Mouse (Mus musculus) urinary bladder, postnatal 4 days (tissue): ENCODE results near the gene Vill.

Experiments
- DNase-seq, 2 experiments: peaks; one replicate each; pipeline ENCODE4 v3.0.0; 2021 to 2022; ENCODE audit warnings: low spot score in 2 of 2

Gene Vill

GRCm38 (mm10) chr9:119080040-119080675 is 27.6 kb downstream of the Vill start:
- DNase-seq = no peak

- no peak for DNase-seq
These were observed 29.5 kb downstream of the Vill start for GRCm38 (mm10) chr9:119082039-119082438.

- no peak for DNase-seq
These were observed 30.3 kb downstream of the Vill start for GRCm38 (mm10) chr9:119082656-119083430.

GRCm38 (mm10) chr9:119083966-119084365 is 31.4 kb downstream of the Vill start:
- no peak for DNase-seq

GRCm38 (mm10) chr9:119086451-119086850 is 33.9 kb downstream of the Vill start:
- DNase-seq = no peak

- no peak for DNase-seq
These were observed 34.7 kb downstream of the Vill start for GRCm38 (mm10) chr9:119087309-119087708.

- peak; percentile 93 to 96 for DNase-seq
These were observed 35.7 kb downstream of the Vill start for GRCm38 (mm10) chr9:119088148-119088801.

- no peak for DNase-seq
These were observed 36.9 kb downstream of the Vill start for GRCm38 (mm10) chr9:119089437-119089836.

- no peak for DNase-seq
These were observed 37.9 kb downstream of the Vill start for GRCm38 (mm10) chr9:119090462-119090861.

- no peak for DNase-seq
These were observed 39.2 kb downstream of the Vill start for GRCm38 (mm10) chr9:119091581-119092310.

GRCm38 (mm10) chr9:119092473-119093418 is 40.2 kb downstream of the Vill start:
- DNase-seq = no peak

GRCm38 (mm10) chr9:119093419-119094295 is 41.1 kb downstream of the Vill start, which contains the start of gene Plcd1:
Gene Plcd1 (minus strand): TSS chr9:119093502.
- peak; percentile 91 for DNase-seq

GRCm38 (mm10) chr9:119094462-119095109 is 42.0 kb downstream of the Vill start:
- no peak for DNase-seq

GRCm38 (mm10) chr9:119100177-119100898 is 47.8 kb downstream of the Vill start:
- no peak for DNase-seq

GRCm38 (mm10) chr9:119101992-119102782 is 49.6 kb downstream of the Vill start, which contains the start of gene Dlec1:
Gene Dlec1 (plus strand): TSS chr9:119102478.
- DNase-seq = peak in 1 of 2 experiments; percentile 51

- DNase-seq = no peak
These were observed 50.2 kb downstream of the Vill start for GRCm38 (mm10) chr9:119102783-119103113.

GRCm38 (mm10) chr9:119107566-119107965 is 55.0 kb downstream of the Vill start:
- no peak for DNase-seq
